Mouse (Mus musculus): ENCODE data around the gene Hist1h4f. TPM values are rescaled to one million over a fixed set of nuclear protein-coding genes. Genes with fewer than 3 reads are reported as not detected.
"Not testable (repeated sequence)": the region's sequence is repeated elsewhere in the genome, so short reads cannot be mapped to it uniquely, and the experiment has no call there.

Hist1h4f gene
- polyA plus RNA-seq, 1 experiment from 2014 or later: 2.4 TPM

- 3% methylated on average over 3 of the region's 3 CpGs for WGBS (ENCODE audit: insufficient replicate concordance)
- no peaks in the 10 kb centered on the region for H3K9me3 ChIP-seq (replicated peaks; ENCODE audit: control insufficient read depth, low read length)
- ATAC-seq (ENCODE audit: low read depth): peak; percentile 0; the same call in 1 of the 2 replicates
- H3K4me2 ChIP-seq (ENCODE audit: low read depth, low read length): peak overlapping the region; percentile 56
- peak overlapping the region; percentile 96 for H3K27ac ChIP-seq (ENCODE audit: low read length)
- peak overlapping the region; percentile 62 for H3K4me3 ChIP-seq (ENCODE audit: low read depth, low read length)
- H3K4me1 ChIP-seq (ENCODE audit: control insufficient read depth, low read depth, low read length): peaks cover 22% of the 10 kb centered on the region
- H3K9ac ChIP-seq (ENCODE audit: low read depth, low read length): peak overlapping the region; percentile 63
- H3K36me3 ChIP-seq (ENCODE audit: control insufficient read depth, insufficient read depth): no peaks in the 10 kb centered on the region
- H3K27me3 ChIP-seq (ENCODE audit: control insufficient read depth, insufficient read depth, low read depth, low read length): no peaks in the 10 kb centered on the region
Observed at GRCm38 (mm10) chr13:23550761-23551145, 695 bp downstream of the Hist1h4f start.

- Histone ChIP-seq H3K4me1 (ENCODE audit: control insufficient read depth, low read depth, low read length) (peaks cover 5% of the 10 kb centered on the region; the same call in 1 of the 2 replicates), H3K4me2 (ENCODE audit: low read depth, low read length) (no peak overlapping the region), H3K9me3 (replicated peaks; ENCODE audit: control insufficient read depth, low read length) (no peaks in the 10 kb centered on the region), H3K27ac (ENCODE audit: low read length) (peak overlapping the region; percentile 20; the same call in 1 of the 2 replicates), H3K27me3 (ENCODE audit: control insufficient read depth, insufficient read depth, low read depth, low read length) (no peaks in the 10 kb centered on the region), H3K9ac (ENCODE audit: low read depth, low read length) (no peak overlapping the region), H3K4me3 (ENCODE audit: low read depth, low read length) (0 out of 2 replicates have a peak overlapping the region, but pooled peaks have one; percentile 7), H3K36me3 (ENCODE audit: control insufficient read depth, insufficient read depth) (no peaks in the 10 kb centered on the region)
- no peak for ATAC-seq (ENCODE audit: low read depth)
- WGBS (ENCODE audit: insufficient replicate concordance): 71% methylated on average over 5 of the region's 5 CpGs
Observed at GRCm38 (mm10) chr13:23546694-23547093, 4.8 kb downstream of the Hist1h4f start.

GRCm38 (mm10) chr13:23544787-23545120, 6.7 kb downstream of the Hist1h4f start:
- Histone ChIP-seq H3K4me2 (ENCODE audit: low read depth, low read length) (peak overlapping the region; percentile 44), H3K27ac (ENCODE audit: low read length) (peak overlapping the region; percentile 99), H3K9ac (ENCODE audit: low read depth, low read length) (peak overlapping the region; percentile 47), H3K4me3 (ENCODE audit: low read depth, low read length) (peak overlapping the region; percentile 60)
- H3K27me3 ChIP-seq (ENCODE audit: control insufficient read depth, insufficient read depth, low read depth, low read length); H3K4me1 ChIP-seq (ENCODE audit: control insufficient read depth, low read depth, low read length); H3K9me3 ChIP-seq (replicated peaks; ENCODE audit: control insufficient read depth, low read length); H3K36me3 ChIP-seq (ENCODE audit: control insufficient read depth, insufficient read depth): not testable (repeated sequence)
- peak; percentile 2; the same call in 1 of the 2 replicates for ATAC-seq (ENCODE audit: low read depth)
- 0% methylated on average over 14 of the region's 14 CpGs for WGBS (ENCODE audit: insufficient replicate concordance)

- H3K36me3 ChIP-seq (ENCODE audit: control insufficient read depth, insufficient read depth): no peaks in the 10 kb centered on the region
- H3K9ac ChIP-seq (ENCODE audit: low read depth, low read length): peak within 1 kb of the TSS; percentile 81
- 0% methylated on average over 23 of the region's 45 CpGs for WGBS (ENCODE audit: insufficient replicate concordance)
- H3K4me3 ChIP-seq (ENCODE audit: low read depth, low read length): peak within 1 kb of the TSS; percentile 67
- peak; percentile 78 for ATAC-seq (ENCODE audit: low read depth)
- no peaks in the 10 kb centered on the region for H3K9me3 ChIP-seq (replicated peaks; ENCODE audit: control insufficient read depth, low read length)
- peak within 1 kb of the TSS; percentile 99 for H3K27ac ChIP-seq (ENCODE audit: low read length)
- peaks cover 7% of the 10 kb centered on the region for H3K4me1 ChIP-seq (ENCODE audit: control insufficient read depth, low read depth, low read length)
- H3K27me3 ChIP-seq (ENCODE audit: control insufficient read depth, insufficient read depth, low read depth, low read length): no peaks in the 10 kb centered on the region
- peak within 1 kb of the TSS; percentile 92 for H3K4me2 ChIP-seq (ENCODE audit: low read depth, low read length)
Observed at GRCm38 (mm10) chr13:23543965-23544786, 7.3 kb downstream of the Hist1h4f start, which contains the start of gene Hist1h3f. Hist1h3f (plus strand) TSS chr13:23544052.

- peak within 1 kb of the TSS; percentile 92 for H3K4me2 ChIP-seq (ENCODE audit: low read depth, low read length)
- WGBS (ENCODE audit: insufficient replicate concordance): 0% methylated on average over 34 of the region's 42 CpGs
- H3K9me3 ChIP-seq (replicated peaks; ENCODE audit: control insufficient read depth, low read length); H3K4me1 ChIP-seq (ENCODE audit: control insufficient read depth, low read depth, low read length); H3K36me3 ChIP-seq (ENCODE audit: control insufficient read depth, insufficient read depth); H3K27me3 ChIP-seq (ENCODE audit: control insufficient read depth, insufficient read depth, low read depth, low read length): not testable (repeated sequence)
- peak within 1 kb of the TSS; percentile 81 for H3K9ac ChIP-seq (ENCODE audit: low read depth, low read length)
- H3K4me3 ChIP-seq (ENCODE audit: low read depth, low read length): peak within 1 kb of the TSS; percentile 67
- ATAC-seq (ENCODE audit: low read depth): peak; percentile 88
- peak within 1 kb of the TSS; percentile 99 for H3K27ac ChIP-seq (ENCODE audit: low read length)
Observed at GRCm38 (mm10) chr13:23542999-23543607, 8.3 kb downstream of the Hist1h4f start, which contains the start of gene Hist1h2bh. Hist1h2bh (minus strand) TSS chr13:23543392.

GRCm38 (mm10) chr13:23542225-23542980, 9.0 kb downstream of the Hist1h4f start:
- not testable (repeated sequence) for H3K36me3 ChIP-seq (ENCODE audit: control insufficient read depth, insufficient read depth); H3K9me3 ChIP-seq (replicated peaks; ENCODE audit: control insufficient read depth, low read length); ATAC-seq (ENCODE audit: low read depth); H3K27me3 ChIP-seq (ENCODE audit: control insufficient read depth, insufficient read depth, low read depth, low read length)
- Histone ChIP-seq H3K4me1 (ENCODE audit: control insufficient read depth, low read depth, low read length) (peaks cover 12% of the 10 kb centered on the region), H3K27ac (ENCODE audit: low read length) (peak overlapping the region; percentile 96), H3K4me3 (ENCODE audit: low read depth, low read length) (peak overlapping the region; percentile 67), H3K4me2 (ENCODE audit: low read depth, low read length) (peak overlapping the region; percentile 58), H3K9ac (ENCODE audit: low read depth, low read length) (peak overlapping the region; percentile 81)
- 7% methylated on average over 3 of the region's 3 CpGs for WGBS (ENCODE audit: insufficient replicate concordance)

GRCm38 (mm10) chr13:23541497-23541896, 10.0 kb downstream of the Hist1h4f start:
- peak overlapping the region; percentile 53 for H3K4me2 ChIP-seq (ENCODE audit: low read depth, low read length)
- no peaks in the 10 kb centered on the region for H3K36me3 ChIP-seq (ENCODE audit: control insufficient read depth, insufficient read depth)
- no peaks in the 10 kb centered on the region for H3K27me3 ChIP-seq (ENCODE audit: control insufficient read depth, insufficient read depth, low read depth, low read length)
- no peaks in the 10 kb centered on the region for H3K9me3 ChIP-seq (replicated peaks; ENCODE audit: control insufficient read depth, low read length)
- H3K4me3 ChIP-seq (ENCODE audit: low read depth, low read length): peak overlapping the region; percentile 33
- peaks cover 19% of the 10 kb centered on the region for H3K4me1 ChIP-seq (ENCODE audit: control insufficient read depth, low read depth, low read length)
- no peak overlapping the region for H3K27ac ChIP-seq (ENCODE audit: low read length)
- no peak for ATAC-seq (ENCODE audit: low read depth)
- peak overlapping the region; percentile 41; the same call in 1 of the 2 replicates for H3K9ac ChIP-seq (ENCODE audit: low read depth, low read length)
- whole genome bisulfite sequencing (ENCODE audit: insufficient replicate concordance): 59% methylated on average over 3 of the region's 3 CpGs

- peaks cover 20% of the 10 kb centered on the region for H3K4me1 ChIP-seq (ENCODE audit: control insufficient read depth, low read depth, low read length)
- not testable (repeated sequence) for H3K4me2 ChIP-seq (ENCODE audit: low read depth, low read length); H3K4me3 ChIP-seq (ENCODE audit: low read depth, low read length); H3K27me3 ChIP-seq (ENCODE audit: control insufficient read depth, insufficient read depth, low read depth, low read length); H3K36me3 ChIP-seq (ENCODE audit: control insufficient read depth, insufficient read depth); ATAC-seq (ENCODE audit: low read depth); H3K27ac ChIP-seq (ENCODE audit: low read length); H3K9me3 ChIP-seq (replicated peaks; ENCODE audit: control insufficient read depth, low read length); H3K9ac ChIP-seq (ENCODE audit: low read depth, low read length)
- 80% methylated on average over 1 of the region's 1 CpGs for WGBS (ENCODE audit: insufficient replicate concordance)
Observed at GRCm38 (mm10) chr13:23539821-23540220, 11.6 kb downstream of the Hist1h4f start.

Measured in liver, embryonic 16.5 days (tissue).